Mouse (Mus musculus) megakaryocyte-erythroid progenitor cell, adult 5-6 weeks (primary cell): ENCODE measurements around the gene E130208F15Rik. TPM values are rescaled to one million over a fixed set of nuclear protein-coding genes. Genes with fewer than 3 reads are reported as not detected.

Source experiments
- total RNA-seq, 2 experiments: library from RNA; stranded (forward) in 1 of 2; stranded (reverse) in 1 of 2; fragments of 200-1000, 215-1000 nt in 1 of 2; fragments of >200 nt in 1 of 2; fragmentation: Nextera tagmentation in 1 of 2; gene quantifications; 2 replicates each; pipeline ENCODE4 v1.2.3; 2014 to 2017

Gene E130208F15Rik
- total RNA-seq, 2 experiments from 2014 or later = not detected

Other genes with a start within 250 kb of the E130208F15Rik start
Only the 30 nearest of the 33 such genes appear.
- 0.79 TPM in 1 of 2 replicates, not detected in the other for gene Gm26920, start 231.3 kb upstream of the E130208F15Rik start, total RNA-seq (2014; fragmentation: Nextera tagmentation)
- gene Gm26920, start 231.3 kb upstream of the E130208F15Rik start, total RNA-seq (2017) = not detected in 2 replicates
- gene Zfp566, start 231.2 kb upstream of the E130208F15Rik start, total RNA-seq (2014; fragmentation: Nextera tagmentation) = 7.1 and 16.8 TPM in 2 replicates
- 5.0 TPM in 2 replicates for gene Zfp566, start 231.2 kb upstream of the E130208F15Rik start, total RNA-seq (2017)
- gene Zfp260, start 227.0 kb upstream of the E130208F15Rik start, total RNA-seq (2014; fragmentation: Nextera tagmentation) = 10.5 and 20.6 TPM in 2 replicates
- gene Zfp260, start 227.0 kb upstream of the E130208F15Rik start, total RNA-seq (2017) = 14.0 and 20.1 TPM in 2 replicates
- gene Zfp382, start 199.8 kb upstream of the E130208F15Rik start, total RNA-seq (2014; fragmentation: Nextera tagmentation) = 2.5 and 2.8 TPM in 2 replicates
- gene Zfp382, start 199.8 kb upstream of the E130208F15Rik start, total RNA-seq (2017) = 1.6 and 2.4 TPM in 2 replicates
- gene Zfp146, start 152.0 kb upstream of the E130208F15Rik start, total RNA-seq (2014; fragmentation: Nextera tagmentation) = 35.9 and 48.9 TPM in 2 replicates
- 103 and 108 TPM in 2 replicates for gene Zfp146, start 152.0 kb upstream of the E130208F15Rik start, total RNA-seq (2017)
- gene Cox7a1, start 137.6 kb upstream of the E130208F15Rik start, total RNA-seq (2014; fragmentation: Nextera tagmentation) = 6.0 TPM in 1 of 2 replicates, not detected in the other
- not detected in 2 replicates for gene Cox7a1, start 137.6 kb upstream of the E130208F15Rik start, total RNA-seq (2017)
- 148 and 186 TPM in 2 replicates for gene Capns1, start 122.9 kb upstream of the E130208F15Rik start, total RNA-seq (2014; fragmentation: Nextera tagmentation)
- gene Capns1, start 122.9 kb upstream of the E130208F15Rik start, total RNA-seq (2017) = 123 and 126 TPM in 2 replicates
- gene Polr2i, start 89.8 kb upstream of the E130208F15Rik start, total RNA-seq (2014; fragmentation: Nextera tagmentation) = 91.3 and 106 TPM in 2 replicates
- gene Polr2i, start 89.8 kb upstream of the E130208F15Rik start, total RNA-seq (2017) = 42.0 and 46.5 TPM in 2 replicates
- 86.4 and 117 TPM in 2 replicates for gene Tbcb, start 89.5 kb upstream of the E130208F15Rik start, total RNA-seq (2014; fragmentation: Nextera tagmentation)
- gene Tbcb, start 89.5 kb upstream of the E130208F15Rik start, total RNA-seq (2017) = 26.2 and 49.4 TPM in 2 replicates
- not detected in 2 replicates for gene Ovol3, start 86.0 kb upstream of the E130208F15Rik start, total RNA-seq (2014; fragmentation: Nextera tagmentation)
- not detected in 2 replicates for gene Ovol3, start 86.0 kb upstream of the E130208F15Rik start, total RNA-seq (2017)
- gene Thap8, start 41.6 kb upstream of the E130208F15Rik start, total RNA-seq (2014; fragmentation: Nextera tagmentation) = not detected in 2 replicates
- gene Thap8, start 41.6 kb upstream of the E130208F15Rik start, total RNA-seq (2017) = 1.6 TPM in 1 of 2 replicates, not detected in the other
- gene Wdr62, start 41.3 kb upstream of the E130208F15Rik start, total RNA-seq (2014; fragmentation: Nextera tagmentation) = 31.0 and 31.8 TPM in 2 replicates
- gene Wdr62, start 41.3 kb upstream of the E130208F15Rik start, total RNA-seq (2017) = 5.1 and 5.5 TPM in 2 replicates
- gene Clip3, start 30.0 kb upstream of the E130208F15Rik start, total RNA-seq (2014; fragmentation: Nextera tagmentation) = not detected in 2 replicates
- gene Clip3, start 30.0 kb upstream of the E130208F15Rik start, total RNA-seq (2017) = not detected in 2 replicates
- gene Alkbh6, start 13.0 kb upstream of the E130208F15Rik start, total RNA-seq (2014; fragmentation: Nextera tagmentation) = 12.7 and 35.5 TPM in 2 replicates
- 26.5 and 28.8 TPM in 2 replicates for gene Alkbh6, start 13.0 kb upstream of the E130208F15Rik start, total RNA-seq (2017)
- 2.9 TPM in 1 of 2 replicates, not detected in the other for gene Syne4, start 6.9 kb upstream of the E130208F15Rik start, total RNA-seq (2014; fragmentation: Nextera tagmentation)
- gene Syne4, start 6.9 kb upstream of the E130208F15Rik start, total RNA-seq (2017) = not detected in 2 replicates
- 7.3 and 9.2 TPM in 2 replicates for gene Sdhaf1, start 2.2 kb downstream of the E130208F15Rik start, total RNA-seq (2014; fragmentation: Nextera tagmentation)
- gene Sdhaf1, start 2.2 kb downstream of the E130208F15Rik start, total RNA-seq (2017) = 7.9 and 8.9 TPM in 2 replicates
- not detected in 2 replicates for gene Lrfn3, start 41.0 kb downstream of the E130208F15Rik start, total RNA-seq (2014; fragmentation: Nextera tagmentation)
- gene Lrfn3, start 41.0 kb downstream of the E130208F15Rik start, total RNA-seq (2017) = not detected in 2 replicates
- gene Tyrobp, start 92.0 kb downstream of the E130208F15Rik start, total RNA-seq (2014; fragmentation: Nextera tagmentation) = 19.3 TPM in 1 of 2 replicates, not detected in the other
- gene Tyrobp, start 92.0 kb downstream of the E130208F15Rik start, total RNA-seq (2017) = 5.1 and 26.6 TPM in 2 replicates
- gene Hcst, start 98.1 kb downstream of the E130208F15Rik start, total RNA-seq (2014; fragmentation: Nextera tagmentation) = 4.3 and 4.4 TPM in 2 replicates
- gene Hcst, start 98.1 kb downstream of the E130208F15Rik start, total RNA-seq (2017) = 3.3 TPM in 1 of 2 replicates, not detected in the other
- gene Nfkbid, start 100.0 kb downstream of the E130208F15Rik start, total RNA-seq (2014; fragmentation: Nextera tagmentation) = 0.89 and 9.0 TPM in 2 replicates
- 0.80 and 3.1 TPM in 2 replicates for gene Nfkbid, start 100.0 kb downstream of the E130208F15Rik start, total RNA-seq (2017)
- gene Aplp1, start 123.8 kb downstream of the E130208F15Rik start, total RNA-seq (2014; fragmentation: Nextera tagmentation) = not detected in 2 replicates
- gene Aplp1, start 123.8 kb downstream of the E130208F15Rik start, total RNA-seq (2017) = not detected in 2 replicates
- gene Kirrel2, start 135.9 kb downstream of the E130208F15Rik start, total RNA-seq (2014; fragmentation: Nextera tagmentation) = not detected in 2 replicates
- not detected in 2 replicates for gene Kirrel2, start 135.9 kb downstream of the E130208F15Rik start, total RNA-seq (2017)
- 1.7 TPM in 1 of 2 replicates, not detected in the other for gene Nphs1, start 136.6 kb downstream of the E130208F15Rik start, total RNA-seq (2014; fragmentation: Nextera tagmentation)
- 1.9 TPM in 1 of 2 replicates, not detected in the other for gene Nphs1, start 136.6 kb downstream of the E130208F15Rik start, total RNA-seq (2017)
- not detected in 2 replicates for gene Prodh2, start 171.9 kb downstream of the E130208F15Rik start, total RNA-seq (2014; fragmentation: Nextera tagmentation)
- gene Prodh2, start 171.9 kb downstream of the E130208F15Rik start, total RNA-seq (2017) = not detected in 2 replicates
- gene Arhgap33, start 213.3 kb downstream of the E130208F15Rik start, total RNA-seq (2014; fragmentation: Nextera tagmentation) = 32.6 and 47.6 TPM in 2 replicates
- gene Arhgap33, start 213.3 kb downstream of the E130208F15Rik start, total RNA-seq (2017) = 4.6 and 15.1 TPM in 2 replicates
- 20.8 and 25.3 TPM in 2 replicates for gene Hspb6, start 230.4 kb downstream of the E130208F15Rik start, total RNA-seq (2014; fragmentation: Nextera tagmentation)
- gene Hspb6, start 230.4 kb downstream of the E130208F15Rik start, total RNA-seq (2017) = 1.2 and 8.1 TPM in 2 replicates
- 16.2 and 17.9 TPM in 2 replicates for gene Proser3, start 230.6 kb downstream of the E130208F15Rik start, total RNA-seq (2014; fragmentation: Nextera tagmentation)
- gene Proser3, start 230.6 kb downstream of the E130208F15Rik start, total RNA-seq (2017) = 3.5 and 5.3 TPM in 2 replicates
- 45.8 and 61.6 TPM in 2 replicates for gene Lin37, start 238.1 kb downstream of the E130208F15Rik start, total RNA-seq (2014; fragmentation: Nextera tagmentation)
- 13.8 and 28.6 TPM in 2 replicates for gene Lin37, start 238.1 kb downstream of the E130208F15Rik start, total RNA-seq (2017)
- gene U2af1l4, start 241.6 kb downstream of the E130208F15Rik start, total RNA-seq (2014; fragmentation: Nextera tagmentation) = 29.4 and 34.6 TPM in 2 replicates
- 79.6 and 83.0 TPM in 2 replicates for gene U2af1l4, start 241.6 kb downstream of the E130208F15Rik start, total RNA-seq (2017)
- 5.3 and 14.0 TPM in 2 replicates for gene Gm49396, start 241.6 kb downstream of the E130208F15Rik start, total RNA-seq (2014; fragmentation: Nextera tagmentation)
- 1.5 and 7.0 TPM in 2 replicates for gene Gm49396, start 241.6 kb downstream of the E130208F15Rik start, total RNA-seq (2017)